Mouse (Mus musculus) ZHBTc4 (cell line): ENCODE data around the gene Cnp.
"Not testable (repeated sequence)": the region's sequence is repeated elsewhere in the genome, so short reads cannot be mapped to it uniquely, and the experiment has no call there.

Experiments used
- DNase-seq: peaks from one replicate; pipeline ENCODE4 v3.0.0-alpha.2; 2011; ENCODE audit warnings: low read depth, low spot score

Gene Cnp

GRCm38 (mm10) chr11:100555583-100555982 is 19.1 kb upstream of the Cnp start:
- peak; percentile 91 for DNase-seq

GRCm38 (mm10) chr11:100557563-100557962 is 17.1 kb upstream of the Cnp start:
- no peak for DNase-seq

- peak; percentile 95 for DNase-seq
Observed at GRCm38 (mm10) chr11:100559476-100559875, 15.2 kb upstream of the Cnp start.

GRCm38 (mm10) chr11:100561748-100562147 is 13.0 kb upstream of the Cnp start:
- DNase-seq, result no peak

- DNase-seq, result peak; percentile 79
Observed at GRCm38 (mm10) chr11:100564297-100564696, 10.4 kb upstream of the Cnp start.

- DNase-seq, result no peak
Observed at GRCm38 (mm10) chr11:100564703-100565102, 10.0 kb upstream of the Cnp start.

- DNase-seq, result no peak
Observed at GRCm38 (mm10) chr11:100567229-100567628, 7.5 kb upstream of the Cnp start.

GRCm38 (mm10) chr11:100567815-100568245 is 6.9 kb upstream of the Cnp start:
- DNase-seq, result no peak

GRCm38 (mm10) chr11:100568692-100569091 is 6.0 kb upstream of the Cnp start:
- no peak for DNase-seq

GRCm38 (mm10) chr11:100569789-100570188 is 4.9 kb upstream of the Cnp start:
- no peak for DNase-seq

- peak; percentile 82 for DNase-seq
Observed at GRCm38 (mm10) chr11:100570430-100571201, 4.1 kb upstream of the Cnp start.

GRCm38 (mm10) chr11:100571202-100571567 is 3.5 kb upstream of the Cnp start:
- no peak for DNase-seq

- no peak for DNase-seq
Observed at GRCm38 (mm10) chr11:100574188-100574587, 516 bp upstream of the Cnp start.

- DNase-seq, result no peak
Observed at GRCm38 (mm10) chr11:100575484-100575855, 766 bp downstream of the Cnp start.

- peak; percentile 48 for DNase-seq
Observed at GRCm38 (mm10) chr11:100576256-100576655, 1.6 kb downstream of the Cnp start.

GRCm38 (mm10) chr11:100577852-100578599 is 3.3 kb downstream of the Cnp start:
- DNase-seq, result no peak

- DNase-seq, result no peak
Observed at GRCm38 (mm10) chr11:100579116-100579799, 4.6 kb downstream of the Cnp start.

GRCm38 (mm10) chr11:100580275-100580674 is 5.6 kb downstream of the Cnp start:
- DNase-seq, result no peak

- DNase-seq, result no peak
Observed at GRCm38 (mm10) chr11:100581756-100582155, 7.1 kb downstream of the Cnp start.

- DNase-seq, result not testable (repeated sequence)
Observed at GRCm38 (mm10) chr11:100582413-100582812, 7.7 kb downstream of the Cnp start.

- no peak for DNase-seq
Observed at GRCm38 (mm10) chr11:100582836-100583235, 8.1 kb downstream of the Cnp start.

GRCm38 (mm10) chr11:100584561-100584961 is 9.9 kb downstream of the Cnp start:
- no peak for DNase-seq
